ENCODE assay signal across 8 mouse cellular contexts in the genomic region with DNA sequence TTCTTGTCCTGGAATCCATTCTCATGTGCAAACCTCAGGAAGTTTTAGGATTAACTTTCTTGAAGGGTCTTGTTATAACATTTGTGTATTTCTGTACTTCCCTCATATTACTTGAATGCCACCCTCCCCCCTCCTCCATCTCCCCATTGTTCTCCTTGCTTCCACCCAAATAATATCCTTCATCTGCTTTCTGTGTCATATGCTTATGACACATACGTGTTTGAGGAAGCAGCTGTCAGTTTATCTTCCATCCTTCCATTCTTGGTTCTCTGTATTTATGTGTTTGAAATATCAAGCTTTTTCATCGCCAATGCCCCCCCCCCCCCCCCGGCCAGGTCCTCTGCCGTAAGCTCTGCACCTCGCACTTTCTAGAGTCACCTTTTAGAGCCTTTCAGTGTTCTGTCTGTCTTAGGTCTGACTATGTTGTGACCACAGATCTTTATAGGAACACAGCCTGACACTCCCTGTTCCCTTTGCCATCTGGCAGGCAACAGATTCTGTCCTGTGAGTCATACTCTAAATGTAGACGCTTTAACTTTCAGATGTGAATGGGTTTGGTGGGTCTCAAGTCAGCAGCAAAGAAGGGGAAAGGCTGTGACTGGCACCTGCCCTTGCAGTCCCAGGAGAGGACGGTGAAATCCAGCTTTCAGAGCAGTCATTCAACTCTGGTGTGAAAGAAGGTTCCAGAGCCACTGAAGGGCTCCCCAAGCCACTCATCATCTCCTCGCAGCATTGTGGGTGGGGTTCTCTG. TPM values are rescaled to one million over a fixed set of nuclear protein-coding genes. Genes with fewer than 3 reads are reported as not detected.
DNase-seq lines count a peak whose midpoint lies in the region; ATAC-seq lines count a peak whose summit lies in the region.

No protein-coding gene starts in this region.

- H3K4me1 ChIP-seq in neural tube, embryonic 15.5 days = no peaks in the 10 kb centered on the region

- no peak for ATAC-seq in neural tube, embryonic 15.5 days (ENCODE audit: low FRiP score)

- no peaks in the 10 kb centered on the region for H3K27me3 ChIP-seq in neural tube, embryonic 15.5 days (replicated peaks)

- no peak overlapping the region for H3K4me2 ChIP-seq in neural tube, embryonic 15.5 days

- no peak overlapping the region for H3K9ac ChIP-seq in neural tube, embryonic 15.5 days (replicated peaks)

- DNase-seq in lung, postnatal 10 days = peak; percentile 16
- DNase-seq in lung, adult 18-20 months = no peak
- peak; percentile 14 for DNase-seq in gastrocnemius, postnatal 14 days
- DNase-seq in layer of hippocampus, adult 11-12 months (ENCODE audit: low spot score) = peak; percentile 69
- peak; percentile 30 for DNase-seq in right cerebral cortex, postnatal 25 days
- no peak for DNase-seq in thymus, postnatal 36 days
- DNase-seq in cerebellum, adult 9-11 months = no peak

- intact Hi-C loops in gastrocnemius, postnatal 14 days (cut with DNase I; ENCODE audit: low total_unique reads) = no loop called here

- no peaks in the 10 kb centered on the region for H3K9me3 ChIP-seq in neural tube, embryonic 15.5 days (replicated peaks)

- H3K4me3 ChIP-seq in neural tube, embryonic 15.5 days (replicated peaks) = no peak overlapping the region

- WGBS in neural tube, embryonic 15.5 days = 89% methylated on average over 8 of the region's 8 CpGs

- H3K27ac ChIP-seq in neural tube, embryonic 15.5 days (replicated peaks) = no peak overlapping the region

- H3K36me3 ChIP-seq in neural tube, embryonic 15.5 days = no peaks in the 10 kb centered on the region

RNA-seq across cellular contexts. Expression of gene Mitf, which starts 48.7 kb away (rescaled TPM):
- 1 to 10 TPM; 5.7 to 6.0 TPM for total RNA-seq in gastrocnemius, postnatal 14 days (2021)
- polyA plus RNA-seq in neural tube, embryonic 15.5 days (2015; fragmentation: Nextera tagmentation; extraction: Ambion mirVana) = 1.1 and 1.2 TPM in 2 replicates

Comparison
In these comparisons a context has a peak if more than half of its experiments do, and no peak if none do; other contexts are left out.
1. DNase-seq: peak in lung, postnatal 10 days (single experiment), gastrocnemius, postnatal 14 days (single experiment), layer of hippocampus, adult 11-12 months (single experiment) and right cerebral cortex, postnatal 25 days (single experiment); none in lung, adult 18-20 months (0 of 2), thymus, postnatal 36 days (0 of 2) and cerebellum, adult 9-11 months (single experiment).